Mouse (Mus musculus) kidney, adult 2 months (tissue): ENCODE measurements at regions not wholly inside any gene's neighbourhood (a gene's known extent, or its start where the extent isn't known, plus 50 kb on each side); places are given as distances from the start of the nearest gene placed in this dataset.

Experiments
- CTCF ChIP-seq: fragments of 200-500 bp; conservative IDR thresholded peaks from 2 replicates; pipeline ENCODE4 v1.5.1; 2011; ENCODE audit warnings: low read depth, mild to moderate bottlenecking, control low read depth, low read length, moderate library complexity, mixed read lengths; ENCODE audit not compliant: insufficient read depth, insufficient read length
- POLR2A ChIP-seq: fragments of 200-500 bp; IDR thresholded peaks from one replicate; pipeline ENCODE4 v1.6.1; 2011; ENCODE audit warnings: low read depth, low read length, control low read depth

GRCm38 (mm10) chr9:118246820-118247628 lies 97.0 kb upstream of the Cmc1 start:
- no peak for TF ChIP-seq POLR2A
- no peak for TF ChIP-seq CTCF
